Mouse (Mus musculus) T-helper 2 cell (primary cell): ENCODE results near the gene 4933436I01Rik.

Source experiments
- in situ Hi-C: fragments of 300-600 bp; cut with MboI, MseI; formaldehyde crosslinking; loops from one replicate; pipeline ENCODE4 v1.15.1; 2025; ENCODE audit warnings: high pct_unique_total_duplicates

4933436I01Rik gene

DNA sequence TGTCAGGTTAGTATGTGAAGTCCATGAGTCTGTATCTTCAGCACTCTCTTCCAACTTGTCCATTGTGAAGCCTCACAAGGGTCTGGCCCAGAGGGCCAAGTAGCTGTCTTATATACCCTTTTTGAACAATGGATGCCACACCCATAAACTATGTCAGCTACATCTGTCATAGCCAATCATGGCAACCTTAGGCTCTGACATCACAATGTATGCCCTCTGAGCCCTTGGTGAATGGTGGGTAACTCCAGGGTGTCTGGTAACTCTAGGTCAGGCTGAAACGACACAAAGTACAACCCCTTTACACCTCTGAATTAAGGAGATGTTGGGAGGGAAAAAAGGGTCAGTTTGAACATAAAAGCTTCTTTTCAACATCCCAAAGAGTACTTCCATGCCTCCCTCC is at the start of gene 4933436I01Rik:
Gene 4933436I01Rik (minus strand): TSS at position 101 of the 400 bp plus-strand sequence.
- in situ Hi-C loops, result no loop called here

DNA sequence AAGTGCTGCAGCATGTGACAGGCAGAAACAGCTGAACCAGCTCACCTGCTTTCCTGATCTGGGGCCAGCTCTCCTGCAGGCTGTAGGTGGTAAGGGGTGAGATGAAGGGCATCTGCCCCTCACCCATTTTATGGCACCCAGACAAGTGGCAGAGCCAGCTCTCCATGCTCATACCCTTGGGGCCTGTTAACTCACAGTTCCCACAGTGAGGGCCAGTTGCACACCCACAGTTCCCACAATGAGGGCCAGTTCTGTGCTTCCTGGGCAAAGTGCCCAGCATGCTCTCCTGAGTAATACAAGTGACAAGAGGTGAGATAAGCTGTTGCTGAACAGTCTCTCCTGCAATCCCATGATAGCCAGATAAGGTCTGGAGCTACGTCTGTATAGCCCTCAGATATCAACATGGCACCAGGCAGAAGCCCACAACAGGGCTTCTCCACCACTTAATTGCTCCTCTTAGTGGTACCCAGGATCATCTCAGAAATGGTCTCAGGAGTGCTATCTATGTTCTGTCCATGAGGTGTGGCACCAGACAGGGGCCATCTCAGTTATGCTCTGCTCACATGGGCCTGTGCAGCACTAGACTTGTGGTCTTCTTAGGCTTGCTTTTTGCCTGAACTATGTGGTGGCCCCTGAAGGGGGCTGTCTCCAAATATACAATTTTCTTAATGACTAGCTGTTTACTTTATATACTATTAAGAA is 3.7 kb upstream of the 4933436I01Rik start:
- in situ Hi-C loops, result no loop called here

DNA sequence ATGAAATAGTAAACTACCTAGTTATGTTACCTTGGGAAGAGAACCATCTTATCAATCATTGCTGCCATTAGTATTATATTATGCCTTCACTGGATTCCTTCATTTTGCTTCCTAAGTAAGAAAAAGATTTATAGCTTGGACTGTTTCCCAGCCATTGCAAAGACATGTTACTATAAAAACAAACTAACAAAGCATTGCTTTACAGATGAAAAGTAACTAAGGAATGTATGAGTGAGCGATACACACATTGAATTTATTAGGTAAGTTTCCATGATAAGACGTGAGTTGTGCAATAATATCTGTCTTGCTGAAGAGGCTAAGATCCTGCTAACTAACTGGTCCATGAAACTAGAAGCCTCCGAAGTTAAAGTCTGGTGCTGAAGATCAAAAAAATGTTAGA is 37.8 kb downstream of the 4933436I01Rik start:
- in situ Hi-C loops, result no loop called here
